ENCODE assay signal across 14 mouse cellular contexts in the genomic region with DNA sequence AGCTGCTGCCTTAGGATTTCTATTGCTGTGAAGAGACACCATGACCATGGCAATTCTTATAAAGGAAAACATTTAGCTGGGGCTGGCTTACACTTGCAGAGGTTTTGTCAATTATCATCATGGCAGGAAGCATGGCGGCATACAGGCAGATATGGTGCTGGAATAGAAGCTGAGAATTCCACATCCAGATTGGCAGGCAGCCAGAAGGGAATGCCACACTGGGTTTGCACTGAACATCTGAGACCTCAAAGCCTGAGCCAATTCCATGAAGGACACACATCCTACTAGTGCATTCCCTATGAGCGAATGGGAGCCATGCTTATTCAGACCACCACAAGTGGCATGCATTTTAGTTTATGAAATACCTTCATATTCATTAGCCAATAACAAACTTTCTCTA.
DNase-seq lines count a peak whose midpoint lies in the region; TF ChIP-seq lines count a peak whose summit lies in the region.
"Had no signal": no experiment of that assay in that cellular context is flagged by ENCODE, and none has a peak within 500 bp of the region (broad histone marks: within the 10 kb centered on the region; RNA-seq: fewer than 3 reads in every experiment).

No protein-coding gene starts in this region.

- TF ChIP-seq POLR2A in brain, embryonic 14.5 days (IDR thresholded peaks at IDR 0.05; ENCODE audit: borderline replicate concordance, extremely low read depth, insufficient read depth, insufficient read length, poor library complexity, severe bottlenecking), result no peak

- intact Hi-C loops in heart, postnatal 36 days (cut with DNase I), result no loop called here

- no peak for TF ChIP-seq CTCF in brain, embryonic 14.5 days (IDR thresholded peaks at IDR 0.05; ENCODE audit: borderline replicate concordance, extremely low read depth, insufficient read depth, insufficient read length)

- peak; percentile 48 to 58 for DNase-seq in cerebellum, postnatal 10 days
- no peak for DNase-seq in cerebellum, adult 18-20 months
- peak; percentile 45 for DNase-seq in heart, adult 11 months
- DNase-seq in heart, postnatal 36 days, result no peak
- peak; percentile 56 for DNase-seq in brain, embryonic 14.5 days (ENCODE audit: low read depth)
- DNase-seq: adrenal gland, adult 8-10 months; adrenal gland, postnatal 14 days; adrenal gland, postnatal 36 days; B cell, adult 2 months; cerebellum, adult 11 months; cerebellum, adult 2 months; cerebellum, adult 9-10 months; cerebellum, postnatal 36 days; embryo, embryonic 11 days had no signal

Comparison
In these comparisons a context has a peak if more than half of its experiments do, and no peak if none do; other contexts are left out.
1. DNase-seq: peak in cerebellum, postnatal 10 days (2 of 2), heart, adult 11 months (single experiment) and brain, embryonic 14.5 days (single experiment); none in cerebellum, adult 18-20 months (0 of 2) and heart, postnatal 36 days (0 of 2).